Mouse (Mus musculus): ENCODE measurements around the gene Polr3k.

The Polr3k gene

DNA sequence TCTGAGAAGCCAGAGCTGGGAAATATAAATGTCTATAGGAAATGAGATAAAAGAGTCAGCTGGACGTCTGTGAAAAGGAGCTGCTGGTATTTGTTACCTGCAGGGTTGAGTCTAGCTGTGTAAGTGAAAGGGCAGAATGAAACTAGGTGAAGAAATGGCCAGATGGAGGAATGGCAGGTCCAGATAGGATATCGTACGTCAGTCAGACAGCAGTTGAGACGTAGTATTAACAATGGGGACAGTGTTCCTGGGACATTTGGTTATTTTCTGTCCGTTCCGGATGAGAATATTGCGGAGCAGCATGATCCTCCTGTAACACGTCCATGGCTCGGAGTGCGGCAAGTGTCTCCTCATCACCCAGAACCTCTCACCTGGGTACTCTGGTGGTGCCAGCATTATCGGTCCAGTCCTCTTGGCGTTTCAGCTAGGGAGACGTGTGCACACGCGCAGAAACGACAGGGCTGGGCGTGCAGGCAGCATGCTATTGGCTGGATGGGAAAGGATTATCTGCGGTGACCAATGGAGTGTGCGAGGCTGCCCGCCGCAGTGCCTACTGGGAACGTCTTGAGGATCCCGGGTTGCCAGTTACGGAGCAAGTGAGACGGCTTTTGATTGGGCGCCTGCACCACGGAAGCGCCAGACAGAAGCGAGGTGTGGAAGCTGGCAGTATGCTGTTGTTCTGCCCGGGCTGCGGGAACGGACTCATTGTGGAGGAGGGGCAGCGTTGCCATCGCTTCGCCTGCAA is at the start of gene Polr3k:
Gene Polr3k (plus strand): TSS at position 547 of the 745 bp plus-strand sequence.
- DNase-seq (ENCODE audit: low spot score in 2 of 2): peak; percentile 96 to 98

GRCm38 (mm10) chr2:181829032-181829650 is 35.0 kb upstream of the Polr3k start:
- DNase-seq (ENCODE audit: low spot score in 2 of 2): no peak

DNA sequence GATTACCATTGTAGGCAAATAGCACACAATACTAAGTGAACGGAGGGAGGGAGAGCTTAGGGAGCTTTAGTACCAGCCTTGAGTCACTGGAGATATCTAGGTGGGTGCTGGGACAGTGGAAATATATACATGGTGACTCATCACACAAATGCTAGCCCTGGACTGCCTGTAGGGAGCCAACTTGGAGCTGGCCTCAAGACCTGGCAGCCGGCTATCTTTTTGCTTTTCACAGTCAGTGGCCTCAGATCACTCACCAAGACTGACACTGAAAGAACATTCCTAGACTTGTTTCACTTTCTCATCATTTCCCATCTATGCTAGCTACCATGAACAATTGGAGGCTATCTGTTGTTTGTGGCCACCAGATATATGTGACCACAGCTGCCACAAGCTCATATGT is 31.4 kb upstream of the Polr3k start:
- no peak for DNase-seq (ENCODE audit: low spot score in 2 of 2)

- DNase-seq (ENCODE audit: low spot score in 2 of 2): peak; percentile 94
Measured at GRCm38 (mm10) chr2:181837372-181838292, 26.5 kb upstream of the Polr3k start, which contains the start of gene Pcmtd2. TSS of gene Pcmtd2 (plus strand) at chr2:181837854.

DNA sequence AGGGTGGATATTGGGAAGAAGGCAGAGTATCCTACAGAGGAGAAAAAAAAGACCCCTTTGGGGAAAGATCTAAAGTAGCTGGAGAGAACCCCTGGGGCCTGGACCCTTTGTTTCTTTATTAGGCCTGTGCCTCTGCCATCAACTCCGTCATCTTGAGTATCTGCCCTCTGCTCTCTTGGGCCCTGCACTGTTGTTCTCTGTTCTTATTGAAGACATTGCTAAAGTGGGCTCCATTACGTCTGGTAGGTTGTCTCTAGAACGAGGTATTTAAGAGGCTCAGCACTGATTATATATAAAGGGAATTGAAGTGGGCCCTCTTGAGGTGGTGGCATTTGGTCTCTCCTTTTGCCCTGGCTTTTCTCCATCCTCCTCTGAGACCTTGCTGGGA is 25.9 kb upstream of the Polr3k start:
- DNase-seq (ENCODE audit: low spot score in 2 of 2): peak in 1 of 2 experiments; percentile 23

DNA sequence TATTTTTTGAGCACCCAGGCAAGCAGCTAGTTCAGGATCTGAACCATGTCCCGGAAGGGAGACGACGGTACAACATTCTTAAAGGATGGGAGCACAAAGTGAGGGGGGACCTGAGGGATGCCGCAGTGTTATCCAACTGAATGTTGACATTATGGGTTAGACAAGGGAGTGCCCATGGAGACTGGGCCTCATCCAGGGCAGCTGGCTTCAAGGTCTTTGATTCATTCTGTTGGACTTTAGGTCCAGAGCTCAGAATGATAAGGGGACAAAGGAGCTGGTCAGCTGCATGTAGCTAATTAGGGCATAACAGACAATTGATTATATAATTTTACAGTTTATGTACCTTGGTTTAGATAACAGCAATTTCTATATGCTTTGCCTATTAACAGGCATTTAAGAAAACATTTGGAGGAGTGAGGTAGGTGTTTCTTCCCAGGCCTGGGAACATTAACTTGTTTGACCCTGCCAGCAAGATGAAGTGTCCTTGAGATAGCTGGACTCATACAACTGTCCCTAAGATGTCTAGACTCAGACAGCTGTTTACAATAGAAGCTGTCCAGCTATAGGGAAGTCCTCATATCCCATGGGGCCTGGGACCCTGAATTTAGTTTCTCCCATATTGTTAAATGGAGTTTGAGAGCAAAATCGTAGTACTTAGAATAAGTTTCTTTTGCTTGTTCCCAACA is 18.3 kb upstream of the Polr3k start:
- no peak for DNase-seq (ENCODE audit: low spot score in 2 of 2)

- no peak for DNase-seq (ENCODE audit: low spot score in 2 of 2)
Measured at GRCm38 (mm10) chr2:181864536-181864860, 361 bp downstream of the Polr3k start.

DNA sequence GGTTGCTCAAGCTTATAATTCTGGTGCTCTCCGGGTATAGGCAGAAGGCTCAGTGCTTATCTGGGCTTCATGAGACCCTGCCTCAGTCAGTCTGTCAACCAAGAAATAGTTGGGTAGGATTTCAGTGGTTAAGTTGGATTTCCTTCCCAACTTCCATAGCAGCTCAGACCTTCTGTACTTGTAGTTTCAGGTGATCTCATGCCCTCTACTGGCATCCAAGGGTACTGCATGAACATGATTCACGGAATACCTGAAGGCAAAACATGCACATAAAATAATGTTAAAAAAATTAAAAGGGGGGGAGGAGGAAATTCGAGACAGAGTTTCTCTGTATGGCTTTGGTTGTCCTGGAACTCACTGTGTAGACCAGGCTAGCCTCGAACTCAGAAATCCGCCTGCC is 2.8 kb downstream of the Polr3k start:
- peak; percentile 71 to 84 for DNase-seq (ENCODE audit: low spot score in 2 of 2)

DNA sequence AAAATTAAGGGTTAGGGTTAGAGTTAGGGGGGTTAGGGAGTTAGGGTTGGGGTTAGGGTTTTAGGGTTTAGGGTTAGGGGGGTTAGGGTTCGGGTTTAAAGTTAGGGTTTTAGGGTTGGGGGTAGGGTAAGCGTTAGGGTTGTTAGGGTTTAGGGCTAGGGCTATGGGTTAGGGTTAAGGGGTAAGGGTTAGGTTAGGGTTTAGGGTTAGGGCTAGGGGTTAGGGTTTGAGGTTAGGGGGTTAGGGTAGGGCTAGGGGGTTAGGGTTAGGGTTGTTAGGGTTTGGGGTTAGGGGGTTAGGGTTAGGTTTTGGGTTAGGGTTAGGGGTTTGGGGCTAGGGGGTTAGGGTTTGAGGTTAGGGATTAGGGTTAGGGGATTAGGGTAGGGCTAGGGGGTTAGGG is 6.9 kb downstream of the Polr3k start:
- no peak for DNase-seq (ENCODE audit: low spot score in 2 of 2)

DNA sequence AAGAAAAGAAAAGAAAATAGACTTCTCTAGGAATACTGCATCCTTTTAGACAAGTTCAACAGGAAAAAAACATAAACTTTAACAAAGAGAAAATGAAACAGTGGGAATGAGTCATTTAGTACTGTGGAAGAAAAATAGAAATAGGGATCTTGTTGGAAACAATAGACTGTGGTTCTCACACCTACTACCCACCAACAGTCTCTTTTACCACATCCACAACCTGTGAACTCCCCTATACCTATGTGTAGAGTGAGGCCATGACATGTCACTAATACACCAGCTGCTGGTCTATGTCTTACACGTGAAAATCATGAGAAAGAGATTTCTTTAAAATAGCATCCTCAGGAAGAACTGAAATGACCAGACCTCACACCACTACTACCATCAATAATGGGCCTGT is 14.8 kb downstream of the Polr3k start:
- DNase-seq (ENCODE audit: low spot score in 2 of 2): no peak

- DNase-seq (ENCODE audit: low spot score in 2 of 2): no peak
Measured at GRCm38 (mm10) chr2:181883022-181883749, 19.0 kb downstream of the Polr3k start.

DNA sequence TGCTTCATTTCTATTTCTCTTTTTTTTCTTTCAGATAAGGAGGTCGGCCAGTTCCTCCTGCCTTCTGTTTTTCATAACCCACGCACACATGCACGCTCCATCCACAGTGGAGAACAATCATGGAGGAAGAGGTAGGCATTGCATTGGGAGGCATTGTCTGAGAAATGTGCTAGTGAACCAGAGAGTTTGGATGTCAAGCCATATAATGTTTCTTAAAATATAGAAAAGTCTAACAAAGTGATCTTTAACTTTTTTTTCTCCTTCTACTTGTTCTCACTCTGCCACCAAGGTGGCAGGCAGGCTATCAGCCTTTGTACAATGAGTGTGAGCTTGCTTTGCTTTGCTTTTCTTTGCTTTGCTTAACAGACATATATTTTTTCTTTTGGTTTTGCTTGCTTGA is 53.7 kb downstream of the Polr3k start:
- DNase-seq (ENCODE audit: low spot score in 2 of 2): no peak

GRCm38 (mm10) chr2:181918501-181918900 is 54.4 kb downstream of the Polr3k start:
- no peak for DNase-seq (ENCODE audit: low spot score in 2 of 2)
